Comparison of ENCODE assay signal across 31 mouse cellular contexts in the genomic region with DNA sequence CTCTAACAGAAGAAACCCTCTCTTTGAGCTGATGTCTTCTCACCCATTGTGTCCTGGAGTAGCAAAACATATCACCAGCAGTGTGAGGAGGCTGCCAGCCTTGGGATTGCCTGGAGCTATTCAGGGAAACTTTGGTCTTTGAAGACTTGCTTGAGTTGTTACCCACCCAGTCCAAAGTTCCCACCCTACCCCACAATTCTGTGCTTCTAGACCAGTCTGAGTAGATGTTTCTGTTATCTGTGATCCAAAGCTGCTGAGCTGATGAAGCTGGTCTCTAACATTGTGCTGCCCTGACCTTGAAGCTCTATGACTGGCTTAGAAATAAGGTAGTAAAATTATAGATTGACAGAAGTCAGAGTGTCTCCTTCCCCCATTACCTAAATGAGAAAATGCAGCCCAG.
"Had no signal": no experiment of that assay in that cellular context is flagged by ENCODE, and none has a peak within 500 bp of the region (broad histone marks: within the 10 kb centered on the region; RNA-seq: fewer than 3 reads in every experiment).

No protein-coding gene starts in this region.

- H3K4me1 ChIP-seq: limb, embryonic 10.5 days; limb, embryonic 12.5 days; limb, embryonic 15.5 days; liver, embryonic 12.5 days; liver, embryonic 13.5 days; liver, embryonic 15.5 days; lung, embryonic 15.5 days; megakaryocyte, embryonic 14.5 days; midbrain, embryonic 10.5 days; midbrain, embryonic 12.5 days; midbrain, embryonic 13.5 days; neural tube, embryonic 12.5 days had no signal

- H3K4me2 ChIP-seq: limb, embryonic 12.5 days; limb, embryonic 13.5 days; limb, embryonic 15.5 days; liver, embryonic 11.5 days; liver, embryonic 12.5 days; liver, embryonic 13.5 days; liver, embryonic 15.5 days; lung, embryonic 14.5 days; lung, embryonic 15.5 days; midbrain, embryonic 11.5 days; midbrain, embryonic 12.5 days; midbrain, embryonic 13.5 days; midbrain, embryonic 15.5 days; neural tube, embryonic 12.5 days had no signal

- H3K27me3 ChIP-seq: limb, embryonic 12.5 days; limb, embryonic 13.5 days; limb, embryonic 15.5 days; liver, embryonic 12.5 days; liver, embryonic 13.5 days; liver, embryonic 15.5 days; lung, embryonic 15.5 days; megakaryocyte, embryonic 14.5 days; midbrain, embryonic 12.5 days; midbrain, embryonic 13.5 days; midbrain, embryonic 15.5 days; neural tube, embryonic 12.5 days had no signal

- H3K4me3 ChIP-seq: limb, embryonic 10.5 days; limb, embryonic 12.5 days; limb, embryonic 13.5 days; limb, embryonic 15.5 days; liver, embryonic 12.5 days; liver, embryonic 13.5 days; liver, embryonic 15.5 days; lung, embryonic 15.5 days; megakaryocyte, embryonic 14.5 days; midbrain, embryonic 10.5 days; midbrain, embryonic 12.5 days; midbrain, embryonic 13.5 days; midbrain, embryonic 15.5 days; myocyte; neural tube, embryonic 12.5 days had no signal

- H3K9ac ChIP-seq: limb, embryonic 12.5 days; limb, embryonic 13.5 days; limb, embryonic 15.5 days; liver, embryonic 12.5 days; liver, embryonic 13.5 days; liver, embryonic 14.5 days; liver, embryonic 15.5 days; liver, postnatal 0 days; lung, embryonic 14.5 days; lung, embryonic 15.5 days; midbrain, embryonic 12.5 days; midbrain, embryonic 13.5 days; midbrain, embryonic 15.5 days; neural tube, embryonic 12.5 days had no signal

- ATAC-seq: liver, embryonic 12.5 days; liver, postnatal 0 days; lung, postnatal 0 days; midbrain, embryonic 13.5 days; midbrain, embryonic 15.5 days; midbrain, embryonic 16.5 days had no signal

- H3K36me3 ChIP-seq: limb, embryonic 10.5 days; limb, embryonic 12.5 days; limb, embryonic 13.5 days; limb, embryonic 15.5 days; liver, embryonic 12.5 days; liver, embryonic 13.5 days; liver, embryonic 15.5 days; lung, embryonic 15.5 days; midbrain, embryonic 10.5 days; midbrain, embryonic 12.5 days; midbrain, embryonic 13.5 days; midbrain, embryonic 15.5 days; neural tube, embryonic 12.5 days had no signal

- H3K27ac ChIP-seq: limb, embryonic 10.5 days; limb, embryonic 12.5 days; limb, embryonic 13.5 days; limb, embryonic 15.5 days; liver, embryonic 12.5 days; liver, embryonic 13.5 days; liver, embryonic 14.5 days; liver, embryonic 15.5 days; lung, embryonic 15.5 days; macrophage; midbrain, embryonic 10.5 days; midbrain, embryonic 12.5 days; midbrain, embryonic 15.5 days; neural tube, embryonic 12.5 days had no signal

- DNase-seq: left cerebral cortex, postnatal 4 days; liver; liver, embryonic 13.5 days; liver, postnatal 0 days; lung, adult 18-20 months; lung, adult 2 months; lung, embryonic 14.5 days; lung, postnatal 10 days; lung, postnatal 14 days; lung, postnatal 36 days; lung, postnatal 4 days had no signal

- H3K9me3 ChIP-seq: limb, embryonic 10.5 days; limb, embryonic 13.5 days; limb, embryonic 15.5 days; lung, embryonic 15.5 days; midbrain, embryonic 12.5 days; midbrain, embryonic 15.5 days had no signal
